Mouse (Mus musculus) mouse embryonic stem cell (cell line): ENCODE results near the gene Zfp429.
"Not testable (repeated sequence)": the region's sequence is repeated elsewhere in the genome, so short reads cannot be mapped to it uniquely, and the experiment has no call there.

Experiments used
- in situ Hi-C, 2 experiments: fragments of 300-500 bp; cut with MboI; formaldehyde crosslinking; loops; 1 replicate in 1 of 2; 3 replicates in 1 of 2; pipeline ENCODE4 v1.14.3; 2019 to 2020; ENCODE audit warnings: low sequenced_read_pairs in 2 of 2, low pct_unique_long_range_greater_than_20kb in 1 of 2, mixed read lengths in 1 of 2; ENCODE audit not compliant: unreplicated experiment in 1 of 2

Gene Zfp429

DNA sequence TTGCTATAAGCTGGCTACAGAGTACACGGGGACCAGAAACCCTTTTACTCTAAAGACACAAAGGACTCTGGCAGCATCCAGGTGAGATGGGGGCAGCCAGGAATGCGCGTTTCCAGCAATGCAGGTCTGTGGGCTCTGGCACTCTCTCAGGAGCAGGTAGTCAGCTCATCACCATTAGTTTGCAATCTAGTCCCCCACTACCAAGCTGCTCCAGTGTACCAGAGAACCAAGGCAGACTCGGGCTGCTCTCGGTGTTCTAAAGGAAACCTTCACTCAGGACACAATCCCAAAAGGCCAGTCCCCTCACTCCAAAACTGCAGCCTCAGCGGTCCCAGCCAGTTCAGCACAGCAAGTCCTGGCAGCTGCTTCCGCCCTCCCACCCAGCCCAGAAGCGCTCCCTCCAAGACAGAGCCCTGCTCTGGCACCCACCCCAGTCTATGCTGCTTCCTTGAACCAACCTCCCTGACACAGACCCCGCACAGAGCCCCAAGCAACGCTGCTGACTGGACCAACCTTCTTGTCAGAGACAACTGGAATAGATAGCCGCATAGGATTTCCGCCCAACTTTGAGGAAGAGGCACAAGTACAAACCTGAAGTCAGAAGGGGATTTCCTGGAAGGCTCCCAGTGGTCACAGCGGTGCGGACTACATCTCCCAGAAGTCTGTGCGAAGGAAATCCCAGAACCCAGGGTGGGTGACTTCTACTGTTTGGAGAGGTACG is at the start of gene Zfp429:
Gene Zfp429, minus strand, starts transcription at position 637 of the 721 bp plus-strand sequence.
- in situ Hi-C loops = not testable (repeated sequence)

DNA sequence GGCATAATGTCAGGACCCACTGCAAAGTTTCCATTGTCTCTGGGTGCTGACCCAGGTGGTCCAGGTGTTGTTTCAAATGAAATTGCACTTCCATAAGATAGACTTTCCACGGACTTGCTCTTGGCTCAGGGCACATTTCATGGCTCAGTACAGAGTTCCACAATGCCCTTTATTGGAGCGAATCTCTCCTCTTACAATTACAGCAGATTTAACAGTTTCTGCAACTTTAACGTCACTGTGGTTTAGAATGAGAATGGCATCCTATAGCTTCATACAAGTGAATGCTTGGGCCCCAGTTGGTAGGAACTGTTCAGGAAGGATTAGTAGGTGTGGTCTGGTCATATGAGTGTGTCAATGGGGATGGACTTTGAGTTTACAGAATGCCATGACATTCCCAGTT is 37.5 kb upstream of the Zfp429 start:
- in situ Hi-C loops = not testable (repeated sequence)

DNA sequence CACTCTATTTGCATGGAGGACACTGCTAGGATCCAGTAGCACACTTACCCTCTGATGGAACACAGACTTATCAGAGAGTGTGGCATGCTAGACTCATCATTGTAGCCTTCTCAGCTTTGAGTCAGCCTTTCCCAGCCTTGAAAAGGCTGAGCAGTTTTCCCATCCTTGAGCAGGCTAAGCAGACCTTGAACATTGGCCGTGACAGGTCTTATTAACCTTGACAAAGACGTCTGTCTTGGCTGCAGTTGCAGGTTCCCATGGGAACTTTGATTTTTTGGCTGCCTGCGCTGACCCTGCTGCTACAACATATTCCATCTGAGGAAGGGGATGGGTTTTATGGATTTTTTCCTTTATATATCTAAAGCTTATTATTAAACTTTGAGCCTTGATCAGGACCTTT is 28.5 kb upstream of the Zfp429 start:
- in situ Hi-C loops = no loop called here

DNA sequence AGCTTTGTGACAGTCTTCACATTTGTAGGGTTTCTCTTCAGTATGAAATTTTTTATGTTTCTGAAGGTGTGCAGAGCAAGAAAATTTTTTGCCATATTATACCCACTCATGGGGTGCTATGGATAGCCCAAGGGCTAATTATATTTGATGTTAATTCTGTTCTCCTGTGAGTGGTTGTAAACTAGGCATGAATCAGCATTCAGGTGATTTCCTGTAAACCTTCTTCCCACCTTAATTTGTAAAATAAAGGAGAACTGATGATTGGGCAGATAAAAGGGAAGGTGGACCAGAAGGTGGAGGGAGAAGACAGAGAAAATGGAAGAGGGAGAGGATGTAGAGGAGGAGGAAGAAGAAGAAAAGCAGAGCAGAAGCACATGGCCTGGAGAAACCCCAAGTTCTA is 26.1 kb upstream of the Zfp429 start:
- in situ Hi-C loops = not testable (repeated sequence)

DNA sequence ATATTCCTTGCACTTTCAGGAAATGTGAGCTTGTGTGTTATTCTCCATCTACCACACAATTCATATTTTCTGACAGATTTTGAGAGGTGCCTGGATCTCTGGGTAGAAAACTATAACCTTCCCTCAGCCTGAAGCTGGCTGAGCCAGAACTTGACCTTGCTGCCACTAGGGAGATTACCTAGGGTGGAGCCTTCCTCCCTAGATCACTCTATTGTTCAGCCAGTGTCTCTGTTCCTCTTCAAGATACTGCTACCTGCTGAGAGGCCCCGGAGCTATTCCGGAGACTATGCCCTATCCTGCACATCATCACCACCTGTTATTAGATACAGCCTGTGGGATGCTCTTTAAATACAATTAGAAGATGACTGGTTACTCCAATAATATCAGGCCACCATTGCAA is 22.9 kb upstream of the Zfp429 start:
- in situ Hi-C loops = not testable (repeated sequence)

DNA sequence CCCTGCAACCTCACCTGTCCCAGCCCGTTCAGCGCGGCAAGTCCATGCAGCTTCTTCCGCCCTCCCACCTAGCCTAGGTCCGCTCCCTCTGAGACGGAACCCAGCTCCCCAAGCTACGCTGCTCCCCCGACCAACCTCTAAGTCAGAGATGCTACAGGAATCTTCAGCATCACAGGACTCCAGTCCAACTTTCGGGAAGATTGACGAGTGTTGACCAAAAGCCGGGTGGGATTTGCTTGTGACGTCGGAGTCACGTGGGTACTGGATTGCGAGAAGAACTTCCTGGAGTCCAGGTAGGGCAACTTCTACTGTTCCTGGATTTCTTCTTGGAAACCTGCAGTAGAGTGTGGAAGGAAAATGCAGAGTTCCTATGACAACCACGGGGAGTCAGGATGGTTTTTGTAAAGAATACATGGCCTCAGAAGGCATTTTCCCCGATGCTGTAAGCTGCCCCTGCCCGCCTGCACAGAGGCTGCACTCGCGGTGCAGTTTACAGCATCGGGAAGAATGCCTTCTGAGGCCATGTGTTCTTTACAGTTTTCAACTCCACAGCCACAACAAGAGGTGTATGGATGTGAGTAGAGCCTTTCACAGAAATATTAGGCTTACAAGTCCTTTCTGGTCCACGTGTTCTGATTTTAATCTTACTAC is 21.7 kb upstream of the Zfp429 start, which contains the start of gene Zfp459:
Gene Zfp459, minus strand, starts transcription at position 212 of the 651 bp plus-strand sequence.
- in situ Hi-C loops = no loop called here

DNA sequence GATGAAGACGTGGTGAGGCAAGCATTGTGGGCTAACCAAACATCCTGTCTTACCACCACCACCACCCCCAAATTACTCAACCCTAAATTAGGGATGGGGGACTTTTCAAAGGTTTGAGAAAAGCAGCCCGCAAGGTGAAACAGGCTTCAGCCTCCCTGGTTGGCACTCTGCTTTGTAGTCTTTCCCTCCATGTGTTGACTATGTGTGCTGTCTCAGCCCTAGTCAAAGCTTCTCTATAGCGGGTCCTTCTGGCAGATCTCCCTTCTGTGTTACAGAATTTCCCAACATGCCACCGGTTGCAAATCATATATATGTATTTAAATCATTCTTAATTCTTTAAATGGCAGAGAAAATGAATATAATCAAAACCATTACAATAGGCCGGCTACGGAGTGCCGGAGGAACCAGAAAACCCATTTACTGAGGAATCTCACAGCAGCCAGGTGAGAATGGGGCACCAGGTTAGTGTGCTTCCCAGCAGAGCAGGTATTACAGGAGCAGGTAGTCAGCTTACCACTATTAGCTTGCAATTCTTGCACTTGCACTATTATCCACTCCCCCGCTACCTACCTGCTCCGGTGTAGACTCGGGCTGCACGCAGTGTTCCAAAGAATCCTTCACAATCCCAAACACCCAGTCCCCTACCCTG is 21.1 kb upstream of the Zfp429 start:
- in situ Hi-C loops = no loop called here

DNA sequence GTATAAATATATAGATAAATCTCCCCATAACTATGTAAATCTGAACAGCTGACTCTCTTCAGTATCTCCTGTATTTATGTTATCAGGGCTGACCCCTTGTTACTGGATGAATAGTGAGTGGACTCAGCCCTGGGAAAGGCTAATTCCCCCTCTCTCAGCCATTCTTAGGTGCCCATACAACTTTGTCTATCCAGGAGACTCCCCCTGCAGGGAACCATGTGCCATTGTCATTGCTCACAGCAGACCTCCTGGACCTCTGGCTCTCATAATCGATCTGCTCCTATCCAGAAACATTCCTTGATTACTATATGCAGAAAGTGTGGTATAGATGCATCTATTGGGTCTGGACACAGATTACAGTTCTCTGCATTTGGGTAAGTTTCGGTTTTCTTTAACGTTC is 17.2 kb upstream of the Zfp429 start:
- in situ Hi-C loops = no loop called here

DNA sequence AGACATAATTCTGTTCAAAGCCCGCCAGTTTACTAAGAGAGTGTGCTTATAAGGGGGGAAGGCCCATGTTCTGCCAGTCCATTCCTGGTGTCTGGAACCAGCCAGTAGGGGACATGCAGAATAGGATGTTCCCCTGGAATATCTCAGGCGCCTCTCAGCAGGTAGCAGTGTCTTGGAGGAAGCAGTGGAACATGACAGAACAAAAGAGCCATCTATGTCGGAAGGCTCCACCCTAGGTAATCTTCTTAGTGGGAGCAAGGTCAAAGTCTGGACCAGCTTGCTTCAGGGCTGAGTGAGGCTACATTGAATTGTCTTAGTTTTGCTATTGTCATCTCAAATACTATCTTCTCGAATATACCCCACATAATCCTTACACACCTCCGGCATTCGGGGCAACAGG is 16.1 kb upstream of the Zfp429 start:
- in situ Hi-C loops = no loop called here

DNA sequence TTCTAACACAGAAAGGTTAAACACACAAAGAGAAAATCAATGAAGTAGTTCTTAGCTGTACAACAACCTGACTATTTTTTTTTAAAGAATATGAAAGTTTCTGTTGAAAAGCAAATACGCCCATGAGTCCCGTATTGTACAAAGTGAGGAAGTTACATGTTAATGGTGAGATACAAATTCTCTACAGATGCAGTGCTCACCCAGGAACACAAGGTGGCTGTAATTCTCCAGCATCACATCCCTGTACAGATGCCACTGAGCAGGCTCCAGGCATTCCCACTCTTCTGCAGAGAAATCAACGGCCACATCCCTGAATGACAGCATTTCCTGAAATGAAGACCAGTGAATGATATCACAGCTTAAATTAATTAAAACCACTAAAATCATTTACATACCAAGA is 14.0 kb upstream of the Zfp429 start:
- in situ Hi-C loops = not testable (repeated sequence)

DNA sequence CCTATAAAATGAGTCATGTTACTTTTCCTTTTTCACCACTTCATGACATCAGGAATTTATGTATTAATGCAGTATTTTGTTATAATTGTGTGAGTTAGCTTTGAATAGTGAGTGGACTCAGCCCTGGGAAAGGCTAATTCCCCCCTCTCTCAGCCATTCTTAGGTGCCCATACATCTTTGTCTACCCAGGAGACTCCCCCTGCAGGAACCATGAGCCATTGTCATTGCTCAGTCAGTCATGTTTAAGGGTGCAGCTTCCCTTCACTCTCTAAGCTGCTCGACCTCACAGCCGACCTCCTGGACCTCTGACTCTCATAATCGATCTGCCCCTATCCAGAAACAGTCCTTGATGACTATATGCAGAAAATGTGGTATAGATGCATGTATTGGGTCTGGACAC is 23.4 kb downstream of the Zfp429 start:
- in situ Hi-C loops = loop anchor here in 1 of 2 experiments (10.0 kb wide), 1 partner anchor 211 kb away; no protein-coding TSS in a partner anchor

DNA sequence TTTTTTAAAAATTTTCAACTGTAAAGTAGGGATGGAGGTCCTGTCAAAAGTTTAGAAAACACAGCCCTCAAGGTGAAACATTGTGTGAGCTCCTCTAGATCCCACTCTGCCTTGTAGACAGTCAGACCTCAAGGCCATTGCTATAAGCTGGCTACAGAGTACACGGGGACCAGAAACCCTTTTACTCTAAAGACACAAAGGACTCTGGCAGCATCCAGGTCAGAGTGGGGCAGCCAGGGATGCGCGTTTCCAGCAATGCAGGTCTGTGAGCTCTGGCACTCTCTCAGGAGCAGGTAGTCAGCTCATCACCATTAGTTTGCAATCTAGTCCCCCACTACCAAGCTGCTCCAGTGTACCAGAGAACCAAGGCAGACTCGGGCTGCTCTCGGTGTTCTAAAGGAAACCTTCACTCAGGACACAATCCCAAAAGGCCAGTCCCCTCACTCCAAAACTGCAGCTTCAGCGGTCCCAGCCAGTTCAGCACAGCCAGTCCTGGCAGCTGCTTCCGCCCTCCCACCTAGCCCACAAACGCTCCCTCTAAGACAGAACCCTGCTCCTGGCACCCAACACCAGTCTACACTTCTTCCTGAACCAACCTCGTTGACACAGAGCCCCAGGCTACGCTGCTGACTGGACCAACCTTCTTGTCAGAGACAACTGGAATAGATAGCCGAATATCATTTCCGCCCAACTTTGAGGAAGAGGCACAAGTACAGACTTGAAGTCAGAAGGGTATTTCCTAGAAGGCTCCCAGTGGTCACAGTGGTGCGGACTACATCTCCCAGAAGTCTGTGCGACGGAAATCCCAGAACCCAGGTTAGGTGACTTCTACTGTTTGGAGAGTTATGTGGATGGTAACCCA is 24.3 kb downstream of the Zfp429 start, which contains the start of the genes Gm28041 and Zfp456:
Gene Gm28041, minus strand, starts transcription at position 684 of the 862 bp plus-strand sequence.
Gene Zfp456, minus strand, starts transcription at position 761 of the 862 bp plus-strand sequence.
- in situ Hi-C loops = loop anchor here in 1 of 2 experiments (10.0 kb wide), 1 partner anchor 210 kb away; no protein-coding TSS in a partner anchor

DNA sequence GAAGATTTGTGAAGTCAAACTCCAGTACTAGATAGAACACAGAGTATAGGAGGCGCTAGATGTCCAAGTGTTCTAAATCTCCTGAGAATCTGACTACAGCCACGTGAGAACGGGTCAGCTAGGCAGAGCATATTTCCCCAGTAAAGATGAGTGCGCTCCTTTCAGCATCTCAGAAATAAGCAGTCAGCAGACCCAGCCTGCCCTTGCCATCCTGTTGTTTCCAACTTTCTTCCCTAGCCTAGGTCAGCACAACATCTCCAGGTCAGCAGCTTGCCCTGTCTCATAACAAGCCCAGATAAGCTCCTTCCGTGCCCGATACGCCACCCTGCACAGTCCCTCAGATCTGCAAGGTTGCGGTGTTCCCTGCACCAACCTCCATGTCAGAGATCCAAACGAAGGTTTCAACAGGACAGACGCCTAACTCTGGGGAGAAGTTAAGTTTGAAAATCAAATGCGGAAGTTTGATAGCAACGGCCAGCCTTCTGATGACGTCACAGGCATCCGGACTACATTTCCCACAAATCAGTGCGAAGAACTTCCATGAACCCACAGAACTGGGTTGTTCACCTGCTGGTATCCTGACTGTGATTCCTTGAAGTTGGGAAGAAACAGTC is 39.4 kb downstream of the Zfp429 start, which contains the start of the genes Gm28044 and Zfp953:
Gene Gm28044, minus strand, starts transcription at position 406 of the 614 bp plus-strand sequence.
Gene Zfp953, minus strand, starts transcription at position 475 of the 614 bp plus-strand sequence.
- in situ Hi-C loops = loop anchor here in 1 of 2 experiments (5.0 kb wide), 1 partner anchor 42 kb away; no protein-coding TSS in a partner anchor

DNA sequence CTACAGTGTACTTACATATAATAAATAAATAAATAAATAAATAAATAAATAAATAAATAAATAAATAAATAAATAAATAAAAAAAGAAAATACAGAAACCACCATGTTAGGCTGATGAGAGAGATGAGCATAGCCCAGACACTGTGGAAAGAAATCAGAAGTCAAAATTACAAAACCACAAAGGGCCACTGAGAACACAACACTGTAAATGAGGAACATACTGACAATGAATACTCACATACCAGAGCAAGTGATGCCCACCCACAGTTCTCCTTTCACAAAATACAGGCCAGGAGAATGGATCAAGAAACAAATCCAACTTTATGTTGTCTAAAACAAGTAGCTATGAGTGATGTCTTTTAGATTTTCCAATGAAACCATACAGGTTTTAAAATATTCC is 47.8 kb downstream of the Zfp429 start:
- in situ Hi-C loops = no loop called here

DNA sequence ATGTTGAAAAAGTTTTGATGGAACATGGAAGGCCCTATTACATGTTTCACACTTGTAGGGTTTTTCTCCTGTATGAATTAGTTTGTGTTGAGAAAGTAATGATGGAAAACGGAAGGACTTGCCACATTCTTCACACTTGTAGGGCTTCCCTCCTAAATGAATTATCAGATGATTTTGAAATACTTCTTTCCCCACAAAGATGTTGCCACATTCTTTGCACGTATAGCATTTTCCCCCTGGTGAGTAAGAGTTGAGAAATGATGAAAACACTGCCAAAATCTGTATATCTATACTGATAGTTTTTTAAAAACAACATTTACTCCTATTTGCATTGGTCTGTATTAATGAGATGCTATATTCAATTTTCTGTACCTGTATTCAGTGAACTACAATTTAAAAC is 56.2 kb downstream of the Zfp429 start:
- in situ Hi-C loops = no loop called here
